Mouse (Mus musculus) spleen, adult 12 weeks (tissue): ENCODE data around the gene Spocd1.

Source experiments
- DNase-seq: peaks from one replicate; pipeline ENCODE4 v3.0.0; 2022; ENCODE audit warnings: low spot score

Spocd1 gene

GRCm38 (mm10) chr4:129974285-129974684 lies 45.2 kb downstream of the Spocd1 start:
- no peak for DNase-seq

GRCm38 (mm10) chr4:129977256-129977655 lies 48.2 kb downstream of the Spocd1 start:
- DNase-seq: no peak

GRCm38 (mm10) chr4:129978227-129978626 lies 49.2 kb downstream of the Spocd1 start:
- no peak for DNase-seq

GRCm38 (mm10) chr4:129978930-129979329 lies 49.9 kb downstream of the Spocd1 start:
- DNase-seq: no peak

GRCm38 (mm10) chr4:129981657-129982056 lies 52.6 kb downstream of the Spocd1 start:
- no peak for DNase-seq

GRCm38 (mm10) chr4:129983046-129983445 lies 54.0 kb downstream of the Spocd1 start:
- DNase-seq: no peak

- no peak for DNase-seq
Measured at GRCm38 (mm10) chr4:129983764-129984420, 54.8 kb downstream of the Spocd1 start.

- no peak for DNase-seq
Measured at GRCm38 (mm10) chr4:129984421-129985061, 55.5 kb downstream of the Spocd1 start, which contains the start of gene Adgrb2. Gene Adgrb2, plus strand, starts transcription at chr4:129984870.

GRCm38 (mm10) chr4:129985161-129985670 lies 56.2 kb downstream of the Spocd1 start:
- no peak for DNase-seq

GRCm38 (mm10) chr4:129985671-129986441 lies 56.8 kb downstream of the Spocd1 start:
- DNase-seq: no peak

- DNase-seq: no peak
Measured at GRCm38 (mm10) chr4:129987825-129988504, 58.9 kb downstream of the Spocd1 start.

GRCm38 (mm10) chr4:129989925-129990324 lies 60.9 kb downstream of the Spocd1 start:
- DNase-seq: no peak

GRCm38 (mm10) chr4:129992720-129993119 lies 63.7 kb downstream of the Spocd1 start:
- DNase-seq: no peak

- no peak for DNase-seq
Measured at GRCm38 (mm10) chr4:129993213-129993612, 64.2 kb downstream of the Spocd1 start.

- no peak for DNase-seq
Measured at GRCm38 (mm10) chr4:129993944-129994695, 65.1 kb downstream of the Spocd1 start.

- DNase-seq: no peak
Measured at GRCm38 (mm10) chr4:129994728-129995127, 65.7 kb downstream of the Spocd1 start.

- no peak for DNase-seq
Measured at GRCm38 (mm10) chr4:129995255-129995654, 66.2 kb downstream of the Spocd1 start.

GRCm38 (mm10) chr4:129996015-129996414 lies 67.0 kb downstream of the Spocd1 start:
- DNase-seq: no peak

GRCm38 (mm10) chr4:129998124-129998523 lies 69.1 kb downstream of the Spocd1 start:
- no peak for DNase-seq

GRCm38 (mm10) chr4:130001710-130002109 lies 72.7 kb downstream of the Spocd1 start:
- DNase-seq: no peak

GRCm38 (mm10) chr4:130002157-130002556 lies 73.1 kb downstream of the Spocd1 start:
- DNase-seq: no peak
